Mouse (Mus musculus) cerebellum, adult 9-11 months (tissue): ENCODE data around the gene Plcl2.
"Not testable (repeated sequence)": the region's sequence is repeated elsewhere in the genome, so short reads cannot be mapped to it uniquely, and the experiment has no call there.

Experiments used
- DNase-seq: peaks from one replicate; pipeline ENCODE4 v3.0.0; 2022

Plcl2 gene

DNA sequence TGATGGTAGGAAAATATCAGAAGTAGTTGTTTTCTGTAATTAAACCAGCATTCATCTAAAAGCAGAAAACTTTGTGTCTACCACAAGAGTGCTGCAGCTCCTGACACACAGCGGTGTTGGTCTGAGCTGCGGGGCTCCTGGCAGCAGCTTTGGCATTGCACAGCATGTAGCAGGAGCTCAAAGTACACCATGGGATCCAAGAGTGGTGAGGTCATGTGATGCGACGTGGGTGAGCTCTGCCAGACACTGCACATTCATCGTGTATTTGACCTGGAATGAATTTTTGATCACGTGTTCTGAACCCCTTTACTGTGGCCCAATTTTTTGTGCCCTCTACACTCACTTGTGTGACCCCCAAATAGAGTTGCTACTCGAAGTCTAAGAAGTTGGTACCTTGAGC is 6.1 kb upstream of the Plcl2 start:
- no peak for DNase-seq

DNA sequence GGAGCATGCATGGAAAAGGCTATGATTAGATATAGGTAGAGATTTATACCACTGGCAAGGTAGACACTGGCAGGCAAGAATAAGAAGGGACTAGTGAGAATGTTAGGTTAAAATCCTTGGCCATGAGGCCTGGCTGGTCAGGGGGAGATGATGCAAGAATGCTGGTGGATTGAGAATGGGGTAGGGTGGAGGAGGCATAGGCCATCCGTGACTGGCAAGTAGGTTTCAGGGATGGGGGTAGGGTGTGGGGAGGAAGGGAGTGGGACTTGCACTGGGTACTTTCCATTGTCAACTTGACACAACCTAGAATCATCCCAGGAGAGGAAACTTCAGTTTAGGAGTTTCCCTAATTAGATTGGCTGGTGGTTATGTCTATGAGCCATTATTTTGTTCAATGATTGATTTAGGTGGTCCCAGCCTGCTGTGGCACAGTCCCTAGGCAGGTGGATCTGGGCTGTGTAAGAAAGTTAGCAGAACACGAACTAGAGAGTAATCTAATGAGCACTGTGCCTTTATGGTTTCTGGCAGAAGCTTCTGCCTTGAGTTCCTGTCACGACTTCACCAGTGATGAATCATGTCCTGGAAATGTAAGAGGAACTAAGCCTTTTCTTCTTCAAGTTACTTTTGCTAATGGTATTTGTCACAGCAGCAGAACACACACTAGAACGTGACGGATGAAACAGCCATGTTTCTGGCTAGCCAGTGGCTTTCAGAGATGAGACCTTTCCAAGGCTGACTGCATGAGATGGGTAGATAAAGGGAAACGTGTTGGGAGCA is 4.9 kb upstream of the Plcl2 start:
- no peak for DNase-seq

DNA sequence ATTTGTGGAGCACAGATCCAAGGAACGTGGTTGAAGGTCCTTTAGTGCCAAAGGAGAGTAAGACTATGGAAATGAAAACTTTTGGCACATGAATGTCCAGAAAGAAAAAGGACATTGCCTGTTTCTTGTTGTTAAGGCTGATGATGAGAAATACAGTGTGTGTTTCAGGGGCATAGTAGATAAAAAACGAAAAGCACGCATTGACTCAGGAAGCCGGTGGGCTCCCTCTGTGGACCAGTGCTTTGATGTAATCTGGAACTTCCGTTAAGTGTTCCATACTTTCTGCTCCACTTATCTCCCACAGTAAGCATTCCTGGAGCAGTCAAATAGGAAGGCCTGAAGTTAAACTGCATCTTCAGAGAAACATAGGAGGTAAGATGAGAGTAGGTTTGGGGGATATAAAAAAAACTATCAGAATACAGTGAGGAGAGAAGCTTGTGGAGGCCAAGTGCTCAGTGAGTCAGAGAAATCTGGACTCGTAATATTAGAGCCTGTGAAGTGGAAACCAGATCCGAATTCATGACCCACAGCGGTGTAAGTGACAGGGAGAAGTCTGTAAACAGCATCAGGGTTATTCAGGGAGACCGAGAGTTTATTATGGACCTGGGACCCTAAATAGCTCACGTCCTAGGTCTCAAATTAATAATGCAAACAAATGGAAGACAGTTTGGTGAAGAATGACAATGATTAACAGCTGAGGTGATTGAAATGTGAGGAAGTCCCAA is 3.1 kb upstream of the Plcl2 start:
- no peak for DNase-seq

DNA sequence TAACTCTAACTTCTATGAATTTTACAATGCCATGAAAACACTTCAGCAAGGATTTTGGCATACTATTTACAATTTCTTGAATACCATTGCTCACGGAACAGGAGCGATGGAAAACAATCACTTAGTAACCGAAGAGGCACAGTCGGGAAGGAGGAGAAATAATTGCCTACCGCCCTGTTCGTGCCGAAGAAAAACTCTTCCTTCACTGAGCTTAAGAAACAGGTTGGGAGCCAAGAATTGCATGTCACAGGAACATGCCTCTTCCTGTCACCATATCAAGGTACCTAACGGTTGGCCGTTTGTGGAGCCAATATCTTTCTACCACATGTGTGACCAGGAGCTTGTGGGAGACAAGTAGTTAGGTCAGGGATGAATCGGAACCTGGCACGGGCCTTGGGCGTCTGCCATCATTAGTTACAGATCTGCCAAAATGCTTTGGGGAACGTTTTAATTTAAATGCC is 2.3 kb upstream of the Plcl2 start:
- DNase-seq = peak; percentile 54

GRCm38 (mm10) chr17:50508055-50508774 is 988 bp upstream of the Plcl2 start:
- peak; percentile 46 for DNase-seq

- peak; percentile 80 for DNase-seq
Observed at GRCm38 (mm10) chr17:50508775-50509250, 390 bp upstream of the Plcl2 start.

DNA sequence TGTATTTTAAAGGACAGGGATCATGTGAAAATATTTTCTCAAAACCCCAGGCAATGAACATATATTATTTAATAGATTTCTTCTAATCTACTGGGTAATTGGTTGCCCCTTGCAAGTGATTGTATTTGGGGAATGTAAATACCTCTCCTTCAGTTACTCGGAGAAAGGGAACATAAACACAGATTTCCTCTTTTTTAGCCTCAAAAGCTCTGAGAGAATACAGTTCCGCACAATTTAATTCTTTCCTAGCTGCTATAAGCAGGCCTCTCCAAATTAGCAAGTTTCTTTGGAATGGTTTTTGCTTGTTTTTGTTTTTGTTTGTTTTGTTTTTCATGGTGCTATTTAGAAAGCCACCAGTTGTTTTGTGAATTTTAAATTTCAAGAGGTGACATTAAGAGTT is 1.1 kb downstream of the Plcl2 start:
- no peak for DNase-seq

DNA sequence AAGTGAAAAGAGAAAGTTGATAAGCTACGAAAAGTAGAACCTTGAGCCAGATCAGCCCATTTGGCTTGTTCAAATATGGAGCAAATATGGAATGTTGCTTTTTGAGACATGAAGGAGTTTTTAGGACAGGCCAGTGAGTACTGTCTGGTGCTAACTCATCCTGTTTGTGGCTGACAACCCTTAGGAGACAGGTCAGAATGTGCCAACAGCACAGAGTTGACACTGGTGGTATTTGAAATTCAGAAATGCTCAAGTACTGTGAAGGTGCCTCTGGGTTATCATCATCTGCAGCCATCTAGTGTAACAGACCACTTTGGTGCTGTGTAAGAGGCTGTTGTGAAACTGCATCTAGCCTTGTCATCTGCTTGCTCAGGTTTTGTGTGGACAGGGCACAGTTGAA is 1.5 kb downstream of the Plcl2 start:
- no peak for DNase-seq

- DNase-seq = no peak
Observed at GRCm38 (mm10) chr17:50512222-50512621, 3.0 kb downstream of the Plcl2 start.

DNA sequence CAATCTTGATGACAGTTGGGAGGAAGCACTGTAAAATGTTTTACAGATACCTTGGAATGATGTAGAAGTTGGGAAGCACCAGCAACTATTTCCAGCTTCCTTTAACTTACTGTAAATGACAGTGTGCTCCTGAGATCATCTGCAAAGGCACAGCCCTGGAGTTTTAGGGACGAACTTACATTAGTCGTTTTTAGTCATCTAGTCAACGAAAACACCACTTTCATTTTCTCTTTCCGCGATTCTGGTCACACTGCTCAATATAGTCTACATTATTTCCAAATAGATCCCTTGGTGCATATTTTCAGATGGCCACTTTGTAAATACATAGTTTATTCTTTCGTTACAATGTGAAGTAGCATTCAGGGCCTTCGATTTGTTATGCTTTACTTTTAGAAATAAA is 3.6 kb downstream of the Plcl2 start:
- DNase-seq = no peak

- no peak for DNase-seq
Observed at GRCm38 (mm10) chr17:50513376-50513775, 4.2 kb downstream of the Plcl2 start.

DNA sequence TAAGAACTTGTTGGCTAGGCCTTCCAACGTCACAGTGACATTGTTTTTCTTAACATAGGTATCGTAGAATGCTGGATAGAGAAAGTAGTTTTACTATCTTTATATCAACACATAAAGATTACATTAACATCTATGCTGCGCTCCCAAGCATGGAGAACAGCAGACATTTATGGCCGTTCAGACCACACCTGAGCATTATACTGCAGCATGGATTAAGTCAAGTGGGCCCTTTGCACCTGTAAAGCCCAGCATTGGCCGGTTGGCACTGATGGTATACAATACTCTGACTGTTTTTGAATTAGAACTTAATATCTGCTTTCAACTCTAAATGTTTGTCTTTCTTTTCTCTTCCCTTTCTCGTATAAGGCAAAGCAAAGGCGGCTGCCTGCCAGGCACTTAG is 4.8 kb downstream of the Plcl2 start:
- DNase-seq = no peak

GRCm38 (mm10) chr17:50515926-50516325 is 6.7 kb downstream of the Plcl2 start:
- no peak for DNase-seq

GRCm38 (mm10) chr17:50517781-50518415 is 8.7 kb downstream of the Plcl2 start:
- DNase-seq = no peak

DNA sequence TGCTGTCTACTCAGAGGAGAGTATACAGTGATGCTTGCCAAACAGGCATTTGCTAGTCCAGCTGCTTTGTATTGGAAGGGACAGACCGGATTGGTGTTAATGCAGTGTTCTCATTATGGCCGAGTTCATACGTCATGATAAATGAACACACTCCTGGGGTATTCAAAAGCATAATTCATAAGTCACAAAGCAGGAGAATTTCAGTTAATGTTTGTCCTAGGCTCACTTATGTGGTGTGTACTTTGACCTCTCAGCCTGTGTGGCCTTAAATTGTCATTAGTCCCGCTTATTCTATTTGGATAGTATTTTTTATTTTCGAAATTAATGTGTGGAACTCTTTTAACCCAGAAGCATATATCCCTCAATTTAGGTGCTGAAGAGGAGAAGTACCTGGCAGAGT is 10.4 kb downstream of the Plcl2 start:
- no peak for DNase-seq

DNA sequence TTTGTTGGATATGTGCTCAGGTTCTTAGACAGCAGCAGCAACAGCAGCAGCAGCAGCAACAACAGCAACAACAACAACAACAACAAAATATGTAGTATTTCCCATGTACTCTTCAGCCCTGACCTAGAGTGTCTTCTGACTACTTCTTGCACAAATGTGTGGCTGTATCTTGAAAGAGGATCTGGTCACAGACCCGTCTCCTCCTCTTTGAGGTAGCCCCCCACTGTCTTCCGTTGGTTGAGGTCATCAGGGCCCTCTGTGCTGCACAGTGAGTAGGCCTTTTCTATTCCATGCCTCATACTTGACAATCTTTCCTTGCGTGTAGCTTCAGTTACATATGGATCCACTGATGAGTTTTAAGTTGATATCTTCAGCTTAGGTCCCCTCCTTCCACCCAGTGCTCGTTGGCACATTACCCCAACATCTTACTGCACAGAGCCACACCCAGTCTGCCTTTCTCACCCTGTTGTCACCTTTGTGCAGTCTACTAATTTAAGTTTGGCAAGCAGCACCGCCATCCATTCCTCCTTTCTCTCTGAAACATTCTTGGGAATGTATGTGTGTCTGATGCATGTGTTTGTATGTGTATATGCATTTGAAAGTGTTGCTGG is 13.4 kb downstream of the Plcl2 start:
- no peak for DNase-seq

DNA sequence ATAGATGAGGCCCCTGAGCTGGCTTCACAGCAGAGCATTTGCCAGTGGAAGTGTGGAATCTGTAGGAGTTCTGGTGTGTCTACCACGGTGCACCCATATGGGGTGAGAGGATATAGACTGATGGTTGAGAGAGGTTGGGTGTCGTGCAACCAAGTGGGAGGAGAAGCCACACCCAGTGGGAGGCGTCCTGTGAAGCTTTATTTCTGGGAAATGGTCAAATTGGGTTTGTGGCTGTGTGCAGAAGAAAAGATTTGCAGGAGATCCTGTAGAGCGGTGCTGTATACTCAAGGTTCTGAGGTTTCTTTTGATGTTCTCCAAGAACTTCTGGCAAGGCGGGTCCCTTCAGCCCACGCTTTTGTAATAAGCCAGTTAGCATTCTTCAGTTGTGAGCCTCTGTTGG is 15.8 kb downstream of the Plcl2 start:
- DNase-seq = no peak

DNA sequence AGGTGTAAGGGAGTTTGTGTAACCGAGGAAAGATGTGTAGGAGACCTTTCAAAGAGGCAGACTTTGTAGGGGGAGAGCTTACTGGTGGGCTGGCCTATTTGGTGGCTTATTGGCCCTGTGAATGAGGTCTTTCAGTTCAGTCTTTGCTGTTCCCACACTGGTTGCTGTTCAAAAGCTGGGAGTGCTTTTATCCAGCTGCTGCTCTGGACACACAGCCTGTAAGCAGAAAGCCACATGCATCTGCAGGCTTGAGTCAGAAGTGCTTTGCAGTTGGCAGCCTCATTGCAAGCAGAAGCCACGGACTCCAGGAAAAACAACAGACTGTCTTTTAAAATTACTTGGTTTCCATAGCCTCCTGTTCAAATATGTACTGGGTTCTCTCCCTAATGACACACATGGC is 16.6 kb downstream of the Plcl2 start:
- DNase-seq = no peak

- DNase-seq = no peak
Observed at GRCm38 (mm10) chr17:50530089-50530488, 20.9 kb downstream of the Plcl2 start.

- not testable (repeated sequence) for DNase-seq
Observed at GRCm38 (mm10) chr17:50534889-50535288, 25.7 kb downstream of the Plcl2 start.

DNA sequence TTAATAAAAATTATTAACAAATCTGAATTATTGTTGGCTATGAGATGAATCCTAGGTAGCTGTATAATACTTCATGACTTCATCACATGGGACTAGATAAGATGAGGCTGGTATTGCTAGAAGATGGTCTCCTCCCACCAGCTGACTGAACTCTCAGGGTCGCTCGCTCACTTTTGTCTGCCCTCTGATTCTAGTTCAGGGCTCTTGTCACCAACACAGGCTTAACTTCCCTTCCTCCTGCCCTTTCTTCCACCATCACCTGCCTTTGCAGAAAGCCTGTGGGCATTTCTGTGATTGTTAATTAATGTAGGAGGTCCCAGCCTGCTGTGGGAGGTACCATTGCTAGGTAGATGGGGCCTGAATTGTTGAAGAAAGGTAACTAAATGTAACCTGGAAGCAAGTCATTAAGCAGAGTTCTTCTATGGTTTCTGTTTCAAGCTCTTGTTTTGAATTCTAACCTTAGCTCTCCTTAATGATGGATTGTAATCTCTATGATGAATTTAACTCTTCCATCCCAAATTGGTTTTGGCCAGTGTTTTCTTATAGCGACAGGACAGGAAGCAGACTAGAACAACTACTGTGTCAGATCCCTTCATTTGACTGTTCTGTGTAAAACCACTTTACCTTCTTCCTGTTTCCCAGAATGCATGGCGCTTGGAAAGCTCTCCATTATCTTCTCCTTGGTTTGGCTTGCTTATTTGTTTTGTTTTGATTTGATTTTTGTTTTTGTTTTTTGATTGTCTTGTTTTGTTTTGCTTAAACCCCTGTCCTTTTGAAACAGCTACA is 27.4 kb downstream of the Plcl2 start:
- no peak for DNase-seq

DNA sequence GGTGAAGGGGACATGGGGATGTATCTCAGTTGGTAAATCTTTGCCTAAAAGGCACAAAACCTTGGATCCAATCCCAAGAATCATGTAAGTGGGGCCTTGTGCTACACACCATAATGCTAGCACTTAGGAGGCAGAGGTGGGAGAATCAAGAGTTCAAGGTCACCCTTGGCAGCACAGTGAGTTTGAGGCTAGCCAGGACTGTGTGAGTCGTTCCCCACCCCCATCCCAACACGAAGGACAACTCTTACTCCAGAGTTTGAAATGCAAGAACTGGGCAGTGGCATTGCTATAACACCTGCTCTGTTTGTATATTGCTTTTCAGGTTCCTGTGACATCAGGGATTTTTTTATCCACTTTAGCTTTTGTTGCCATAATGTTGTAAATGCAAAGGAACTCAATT is 28.6 kb downstream of the Plcl2 start:
- DNase-seq = no peak
